Mouse (Mus musculus) stomach, embryonic 15.5 days (tissue): ENCODE data around the gene Tmem25. TPM values are rescaled to one million over a fixed set of nuclear protein-coding genes. Genes with fewer than 3 reads are reported as not detected.
A peak's percentile ranks its signal among the peaks of the same experiment; 100 is the strongest.
"Not testable (repeated sequence)": the region's sequence is repeated elsewhere in the genome, so short reads cannot be mapped to it uniquely, and the experiment has no call there.

ENCODE experiments used
- ATAC-seq: fragments of 200-750 bp; cut with Nextera tagmentation; 2 replicates; pipeline ENCODE4 v1.8.0; 2017; ENCODE audit warnings: low read depth, moderate number of reproducible peaks, moderate TSS enrichment; ENCODE audit not compliant: insufficient read depth, low FRiP score
- H3K27ac ChIP-seq: fragments of 300-500 bp; sonication (generic); 2 replicates; pipeline ENCODE4 v1.5.1; 2015; ENCODE audit warnings: mild to moderate bottlenecking, inconsistent platforms
- H3K27me3 ChIP-seq: fragments of 300-500 bp; sonication (generic); replicated peaks from 2 replicates; pipeline ENCODE4 v1.6.1; 2015; ENCODE audit warnings: inconsistent platforms
- H3K36me3 ChIP-seq: fragments of 300-500 bp; sonication (generic); 2 replicates; pipeline ENCODE4 v1.6.1; 2015; ENCODE audit warnings: inconsistent platforms
- H3K4me1 ChIP-seq: fragments of 300-500 bp; sonication (generic); 2 replicates; pipeline ENCODE4 v1.6.1; 2015; ENCODE audit warnings: inconsistent platforms
- H3K4me2 ChIP-seq: fragments of 300-500 bp; sonication (generic); 2 replicates; pipeline ENCODE4 v1.6.1; 2015; ENCODE audit warnings: mild to moderate bottlenecking, inconsistent platforms
- H3K4me3 ChIP-seq: fragments of 300-500 bp; sonication (generic); replicated peaks from 2 replicates; pipeline ENCODE4 v1.5.1; 2015; ENCODE audit warnings: inconsistent platforms
- H3K9ac ChIP-seq: fragments of 300-500 bp; sonication (generic); 2 replicates; pipeline ENCODE4 v1.6.1; 2015; ENCODE audit warnings: inconsistent platforms
- H3K9me3 ChIP-seq: fragments of 300-500 bp; sonication (generic); 2 replicates; pipeline ENCODE4 v1.6.1; 2016; ENCODE audit warnings: inconsistent platforms
- WGBS: fragments of 180-500 bp; shearing (Covaris S2); methylation state at CpG from one replicate; pipeline ENCODE4 v1.1.7; 2015; 5-methylcytosine and 5-hydroxymethylcytosine counted together
- polyA plus RNA-seq: library from polyadenylated mRNA; unstranded; fragments of >200 nt; fragmentation: Nextera tagmentation; extraction: Ambion mirVana; gene quantifications from 2 replicates; pipeline ENCODE4 v1.2.1, GENCODE M21; 2015

The Tmem25 gene
- polyA plus RNA-seq, 1 experiment from 2014 or later, result 3.8 TPM

GRCm38 (mm10) chr9:44768029-44768394 is 31.1 kb downstream of the Tmem25 start:
- Histone ChIP-seq H3K4me3 (peak overlapping the region; percentile 97), H3K27ac (peak overlapping the region; percentile 98; the same call in 1 of the 2 replicates), H3K4me2 (peak overlapping the region; percentile 73)
- H3K27me3 ChIP-seq, H3K36me3 ChIP-seq, H3K9me3 ChIP-seq, H3K4me1 ChIP-seq, ATAC-seq, H3K9ac ChIP-seq: not testable (repeated sequence)
- WGBS, result 33% methylated on average over 9 of the region's 9 CpGs

- H3K4me2 ChIP-seq, result peak within 1 kb of the TSS; percentile 73
- ATAC-seq, result peak; percentile 90
- H3K9me3 ChIP-seq, result no peaks in the 10 kb centered on the region
- WGBS, result under 1% methylated on average over 79 of the region's 82 CpGs
- peak within 1 kb of the TSS; percentile 97 for H3K4me3 ChIP-seq
- H3K9ac ChIP-seq, result peak within 1 kb of the TSS; percentile 98
- H3K27me3 ChIP-seq, result no peaks in the 10 kb centered on the region
- H3K36me3 ChIP-seq, result no peaks in the 10 kb centered on the region
- H3K27ac ChIP-seq, result peak within 1 kb of the TSS; percentile 98
- peaks cover 8% of the 10 kb centered on the region for H3K4me1 ChIP-seq
Observed at GRCm38 (mm10) chr9:44767101-44768028, 31.7 kb downstream of the Tmem25 start, which contains the start of the genes Arcn1 and Ift46. Gene Arcn1 (minus strand): TSS chr9:44767845. Gene Ift46 (plus strand): TSS chr9:44767908.

GRCm38 (mm10) chr9:44760873-44761272 is 38.2 kb downstream of the Tmem25 start:
- Histone ChIP-seq H3K4me1 (peaks cover 7% of the 10 kb centered on the region), H3K27me3 (no peaks in the 10 kb centered on the region), H3K9ac (no peak overlapping the region), H3K36me3 (peaks cover 19% of the 10 kb centered on the region; the same call in 1 of the 2 replicates), H3K4me3 (no peak overlapping the region), H3K9me3 (no peaks in the 10 kb centered on the region; the same call in 1 of the 2 replicates), H3K27ac (no peak overlapping the region), H3K4me2 (no peak overlapping the region)
- 70% methylated on average over 2 of the region's 2 CpGs for WGBS
- no peak for ATAC-seq

DNA sequence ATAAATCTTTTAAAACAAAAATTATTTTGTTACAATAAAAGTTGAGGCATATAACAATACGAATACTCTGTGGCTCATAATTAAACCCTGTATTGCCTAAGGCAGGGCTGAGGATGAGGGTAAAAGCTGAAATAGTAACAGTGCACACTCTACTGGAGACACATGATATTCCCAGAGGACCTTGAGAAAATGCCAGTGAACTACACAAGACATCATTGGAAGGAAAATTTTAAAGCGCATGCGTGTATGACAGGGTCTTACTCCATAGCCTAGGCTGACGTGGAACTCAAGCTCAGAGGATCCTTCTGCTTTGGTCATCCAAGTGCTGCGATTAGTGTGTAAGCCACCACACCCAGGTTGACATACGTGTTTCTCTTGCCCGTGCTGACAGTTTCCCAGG is 50.6 kb downstream of the Tmem25 start:
- WGBS, result 91% methylated on average over 7 of the region's 7 CpGs
- Histone ChIP-seq H3K4me2 (no peak overlapping the region), H3K27ac (no peak overlapping the region), H3K9me3 (no peaks in the 10 kb centered on the region), H3K4me3 (no peak overlapping the region), H3K36me3 (peaks cover 68% of the 10 kb centered on the region), H3K27me3 (no peaks in the 10 kb centered on the region), H3K9ac (no peak overlapping the region), H3K4me1 (no peaks in the 10 kb centered on the region)
- no peak for ATAC-seq

- ATAC-seq, result no peak
- Histone ChIP-seq H3K36me3 (peaks cover 64% of the 10 kb centered on the region), H3K27me3 (no peaks in the 10 kb centered on the region)
Observed at GRCm38 (mm10) chr9:44747341-44747740, 51.8 kb downstream of the Tmem25 start.

DNA sequence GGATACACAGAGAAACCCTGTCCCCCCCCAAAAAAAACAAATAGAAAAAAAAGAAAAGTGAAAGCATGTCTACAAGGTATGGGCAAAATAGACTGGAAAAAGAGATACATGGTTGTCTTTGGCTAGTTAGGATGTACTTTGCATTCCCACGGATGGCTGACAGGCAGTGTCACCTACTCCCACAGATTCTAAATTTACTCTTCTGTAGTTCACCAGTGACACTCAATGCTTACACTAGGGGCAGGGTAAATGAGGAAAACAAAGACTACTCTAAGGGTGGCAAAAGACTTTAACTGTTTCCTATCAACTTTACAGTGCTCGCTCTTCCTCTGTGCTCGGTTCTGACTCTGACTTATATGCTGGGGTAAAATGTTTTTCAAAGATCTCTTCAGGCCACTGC is 52.4 kb downstream of the Tmem25 start:
- H3K4me2 ChIP-seq, result no peak overlapping the region
- 83% methylated on average over 3 of the region's 3 CpGs for WGBS
- no peak overlapping the region for H3K27ac ChIP-seq
- no peaks in the 10 kb centered on the region for H3K27me3 ChIP-seq
- H3K36me3 ChIP-seq, result peaks cover 62% of the 10 kb centered on the region
- H3K9ac ChIP-seq, result no peak overlapping the region
- ATAC-seq, result no peak
- H3K9me3 ChIP-seq, result no peaks in the 10 kb centered on the region
- no peaks in the 10 kb centered on the region for H3K4me1 ChIP-seq
- H3K4me3 ChIP-seq, result no peak overlapping the region

More at GRCm38 (mm10) chr9:44747341-44747740, 51.8 kb downstream of the Tmem25 start:
- Histone ChIP-seq H3K4me1 (no peaks in the 10 kb centered on the region), H3K4me3 (no peak overlapping the region), H3K4me2 (no peak overlapping the region), H3K27ac (no peak overlapping the region), H3K9me3 (no peaks in the 10 kb centered on the region), H3K9ac (no peak overlapping the region)
- WGBS, result 92% methylated on average over 3 of the region's 3 CpGs

GRCm38 (mm10) chr9:44745371-44745770 is 53.7 kb downstream of the Tmem25 start:
- Histone ChIP-seq H3K4me1 (no peaks in the 10 kb centered on the region), H3K9ac (no peak overlapping the region), H3K27me3 (no peaks in the 10 kb centered on the region), H3K4me2 (no peak overlapping the region), H3K36me3 (peaks cover 59% of the 10 kb centered on the region), H3K9me3 (no peaks in the 10 kb centered on the region), H3K27ac (no peak overlapping the region), H3K4me3 (no peak overlapping the region)
- ATAC-seq, result no peak
- WGBS, result 94% methylated on average over 7 of the region's 7 CpGs

Other genes with a start within 250 kb of the Tmem25 start
- gene Cxcr5, start 237.4 kb downstream of the Tmem25 start, polyA plus RNA-seq, result 0.54 and 0.62 TPM in 2 replicates
- gene Ddx6, start 194.4 kb downstream of the Tmem25 start, polyA plus RNA-seq, result 18.6 and 19.8 TPM in 2 replicates
- 0.13 TPM in 1 of 2 replicates, not detected in the other for gene Treh, start 126.1 kb downstream of the Tmem25 start, polyA plus RNA-seq
- gene Phldb1, start 64.1 kb downstream of the Tmem25 start, polyA plus RNA-seq, result 24.0 and 25.4 TPM in 2 replicates
- 189 and 208 TPM in 2 replicates for gene Arcn1, start 31.5 kb downstream of the Tmem25 start, polyA plus RNA-seq
- gene Ift46, start 31.4 kb downstream of the Tmem25 start, polyA plus RNA-seq, result 84.3 and 84.4 TPM in 2 replicates
- 2.3 and 9.4 TPM in 2 replicates for gene Ttc36, start 3.8 kb upstream of the Tmem25 start, polyA plus RNA-seq
- 14.1 and 14.2 TPM in 2 replicates for gene Kmt2a, start 82.0 kb upstream of the Tmem25 start, polyA plus RNA-seq
- gene Atp5l, start 121.4 kb upstream of the Tmem25 start, polyA plus RNA-seq, result 757 and 776 TPM in 2 replicates
- gene Ube4a, start 166.3 kb upstream of the Tmem25 start, polyA plus RNA-seq, result 25.7 and 28.4 TPM in 2 replicates
- 0.43 and 1.0 TPM in 2 replicates for gene Cd3g, start 181.1 kb upstream of the Tmem25 start, polyA plus RNA-seq
- gene Cd3d, start 182.5 kb upstream of the Tmem25 start, polyA plus RNA-seq, result 0.10 TPM in 1 of 2 replicates, not detected in the other
- gene Cd3e, start 210.3 kb upstream of the Tmem25 start, polyA plus RNA-seq, result 2.1 and 2.5 TPM in 2 replicates
- gene Mpzl2, start 240.5 kb upstream of the Tmem25 start, polyA plus RNA-seq, result 31.4 and 32.8 TPM in 2 replicates